Mouse (Mus musculus): ENCODE data around the gene Ppp1r12c.

DNA sequence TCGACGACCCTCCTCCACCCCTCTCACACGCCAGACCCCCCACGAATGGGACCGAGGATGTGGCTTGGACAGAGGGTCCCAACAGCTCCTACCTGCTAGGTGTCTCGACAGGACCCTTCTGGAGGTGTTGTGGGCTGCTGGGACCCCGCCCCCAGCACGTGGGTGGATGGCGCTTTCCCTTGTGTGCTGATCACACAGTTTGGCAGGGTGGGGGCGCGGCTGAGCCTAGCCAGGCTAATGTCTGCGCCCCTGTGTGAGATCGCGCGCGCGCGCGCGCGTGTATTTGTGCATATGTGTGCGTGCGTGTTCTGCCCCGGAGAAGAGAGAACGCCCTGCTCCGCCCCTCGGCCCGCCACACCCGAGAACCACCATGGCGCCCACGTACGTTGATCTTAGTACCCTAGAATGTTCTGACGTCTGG is 45.8 kb upstream of the Ppp1r12c start, which contains the start of gene Syt5:
- no peak for TF ChIP-seq CTCF (IDR thresholded peaks at IDR 0.05; ENCODE audit: low read depth)
- TF ChIP-seq EP300 (IDR thresholded peaks at IDR 0.05; ENCODE audit: low read depth): no peak
